Mouse (Mus musculus) MEL (cell line): ENCODE measurements around the gene Spag7. TPM values are rescaled to one million over a fixed set of nuclear protein-coding genes. Genes with fewer than 3 reads are reported as not detected.

Experiments used
- DNase-seq: peaks from one replicate; pipeline ENCODE4 v3.0.0; 2011; ENCODE audit warnings: low read depth, low spot score
- H3K27ac ChIP-seq: 2 replicates; pipeline ENCODE4 v1.5.1; 2012; ENCODE audit warnings: low read depth, mild to moderate bottlenecking, control low read depth, low read length, moderate library complexity; ENCODE audit not compliant: control insufficient read depth
- H3K27me3 ChIP-seq, 2 experiments: fragments of 150-350 bp in 1 of 2; sonication (generic) in 1 of 2; 2 replicates each; pipeline ENCODE4 v1.6.1; 2012; ENCODE audit warnings: low read length in 2 of 2, mild to moderate bottlenecking in 2 of 2, improper control_type of control experiment in 1 of 2, moderate library complexity in 1 of 2; ENCODE audit not compliant: insufficient read depth in 2 of 2, control insufficient read depth in 1 of 2
- H3K36me3 ChIP-seq, 2 experiments: 2 replicates each; pipeline ENCODE4 v1.6.1; 2012 to 2014; ENCODE audit warnings: low read length in 2 of 2, improper control_type of control experiment in 1 of 2, inconsistent platforms in 1 of 2, mild to moderate bottlenecking in 1 of 2; ENCODE audit not compliant: insufficient read depth in 2 of 2, control insufficient read depth in 1 of 2
- H3K4me1 ChIP-seq, 2 experiments: fragments of 150-350 bp in 1 of 2; sonication (generic) in 1 of 2; 2 replicates each; pipeline ENCODE4 v1.6.1; 2012; ENCODE audit warnings: low read length in 2 of 2, improper control_type of control experiment in 1 of 2, mild to moderate bottlenecking in 1 of 2; ENCODE audit not compliant: insufficient read depth in 2 of 2, control insufficient read depth in 1 of 2
- H3K4me3 ChIP-seq, 2 experiments: fragments of 150-350 bp in 1 of 2; sonication (generic) in 1 of 2; 2 replicates each; pipeline ENCODE4 v1.5.1; 2012; ENCODE audit warnings: low read depth in 2 of 2, low read length in 2 of 2, mild to moderate bottlenecking in 2 of 2, moderate library complexity in 2 of 2, control low read depth in 1 of 2, improper control_type of control experiment in 1 of 2; ENCODE audit not compliant: control insufficient read depth in 1 of 2, insufficient read depth in 1 of 2
- H3K79me2 ChIP-seq: 2 replicates; pipeline ENCODE4 v1.6.1; 2012; ENCODE audit warnings: mild to moderate bottlenecking, low read length, moderate library complexity; ENCODE audit not compliant: control insufficient read depth, poor library complexity, insufficient read depth
- H3K9ac ChIP-seq: 2 replicates; pipeline ENCODE4 v1.6.1; 2012; ENCODE audit warnings: low read depth, mild to moderate bottlenecking, control low read depth, low read length, moderate library complexity; ENCODE audit not compliant: control insufficient read depth, poor library complexity, severe bottlenecking
- H3K9me3 ChIP-seq: fragments of 150-350 bp; sonication (generic); replicated peaks from 2 replicates; pipeline ENCODE4 v1.6.1; 2012; ENCODE audit warnings: mild to moderate bottlenecking, low read length, improper control_type of control experiment, moderate library complexity; ENCODE audit not compliant: insufficient read depth
- BHLHE40 ChIP-seq: IDR thresholded peaks from 2 replicates; pipeline ENCODE4 v1.6.1; 2012; ENCODE audit warnings: low read depth, mild to moderate bottlenecking, inconsistent platforms, low read length, improper control_type of control experiment, borderline replicate concordance
- CHD1 ChIP-seq: IDR thresholded peaks from 2 replicates; pipeline ENCODE4 v1.6.1; 2012; ENCODE audit warnings: low read depth, mild to moderate bottlenecking, inconsistent platforms, low read length, improper control_type of control experiment
- CHD2 ChIP-seq: IDR thresholded peaks from 2 replicates; pipeline ENCODE4 v1.6.1; 2011; ENCODE audit warnings: low read length, improper control_type of control experiment
- CTCF ChIP-seq, 3 experiments: IDR thresholded peaks in 2 of 3; conservative IDR thresholded peaks in 1 of 3; 2 replicates each; pipeline ENCODE4 v1.5.1; 2011 to 2012; ENCODE audit warnings: low read length in 3 of 3, low read depth in 2 of 3, mild to moderate bottlenecking in 2 of 3, improper control_type of control experiment in 1 of 3, inconsistent platforms in 1 of 3, mixed read lengths in 1 of 3, moderate library complexity in 1 of 3; ENCODE audit not compliant: control insufficient read depth in 1 of 3, insufficient read depth in 1 of 3, poor library complexity in 1 of 3, severe bottlenecking in 1 of 3
- E2F4 ChIP-seq: IDR thresholded peaks from 2 replicates; pipeline ENCODE4 v1.6.1; 2011; ENCODE audit warnings: low read depth, low read length, improper control_type of control experiment, borderline replicate concordance
- ELF1 ChIP-seq: IDR thresholded peaks from 2 replicates; pipeline ENCODE4 v1.6.1; 2014; ENCODE audit warnings: low read depth, mild to moderate bottlenecking, inconsistent platforms, low read length, improper control_type of control experiment, moderate library complexity
- ETS1 ChIP-seq: IDR thresholded peaks from 2 replicates; pipeline ENCODE4 v1.6.1; 2012; ENCODE audit warnings: low read depth, mild to moderate bottlenecking, inconsistent platforms, low read length, improper control_type of control experiment, moderate library complexity
- GATA1 ChIP-seq: IDR thresholded peaks from 2 replicates; pipeline ENCODE4 v1.6.1; 2011; ENCODE audit warnings: low read depth, low read length, improper control_type of control experiment
- JUND ChIP-seq: IDR thresholded peaks from 2 replicates; pipeline ENCODE4 v1.6.1; 2011; ENCODE audit warnings: low read depth, mild to moderate bottlenecking, improper control_type of control experiment, low read length
- MAFK ChIP-seq: IDR thresholded peaks from 2 replicates; pipeline ENCODE4 v1.6.1; 2011; ENCODE audit warnings: low read depth, mild to moderate bottlenecking, low read length, improper control_type of control experiment, borderline replicate concordance
- MAZ ChIP-seq: IDR thresholded peaks from 2 replicates; pipeline ENCODE4 v1.6.1; 2012; ENCODE audit warnings: low read depth, mild to moderate bottlenecking, inconsistent platforms, low read length, improper control_type of control experiment
- MEF2A ChIP-seq: IDR thresholded peaks from 2 replicates; pipeline ENCODE4 v1.6.1; 2014; ENCODE audit warnings: low read depth, mild to moderate bottlenecking, inconsistent platforms, low read length, improper control_type of control experiment; ENCODE audit not compliant: poor library complexity, insufficient replicate concordance, severe bottlenecking; ENCODE audit errors: extremely low read depth
- MYB ChIP-seq: IDR thresholded peaks from 2 replicates; pipeline ENCODE4 v1.6.1; 2011; ENCODE audit warnings: mild to moderate bottlenecking, low read depth, low read length, improper control_type of control experiment
- MYC ChIP-seq: IDR thresholded peaks from 2 replicates; pipeline ENCODE4 v1.6.1; 2011; ENCODE audit warnings: low read depth, mild to moderate bottlenecking, low read length, improper control_type of control experiment, moderate library complexity
- NELFE ChIP-seq: IDR thresholded peaks from 2 replicates; pipeline ENCODE4 v1.6.1; 2011; ENCODE audit warnings: low read depth, low read length, improper control_type of control experiment
- POLR2A ChIP-seq, 2 experiments: IDR thresholded peaks; 2 replicates each; pipeline ENCODE4 v1.6.1; 2011 to 2012; ENCODE audit warnings: low read length in 2 of 2, mild to moderate bottlenecking in 2 of 2, control low read depth in 1 of 2, improper control_type of control experiment in 1 of 2, low read depth in 1 of 2, moderate library complexity in 1 of 2; ENCODE audit not compliant: control insufficient read depth in 1 of 2, insufficient read depth in 1 of 2, poor library complexity in 1 of 2
- POLR2AphosphoS2 ChIP-seq: IDR thresholded peaks from 2 replicates; pipeline ENCODE4 v1.6.1; 2011; ENCODE audit warnings: low read length, improper control_type of control experiment
- POLR2AphosphoS5 ChIP-seq: IDR thresholded peaks from 2 replicates; pipeline ENCODE4 v1.6.1; 2012; ENCODE audit warnings: low read depth, borderline replicate concordance, mild to moderate bottlenecking, inconsistent platforms, low read length, moderate library complexity, mixed read lengths
- RAD21 ChIP-seq: IDR thresholded peaks from 2 replicates; pipeline ENCODE4 v1.6.1; 2011; ENCODE audit warnings: mild to moderate bottlenecking, low read depth, low read length, improper control_type of control experiment
- RCOR1 ChIP-seq: IDR thresholded peaks from 2 replicates; pipeline ENCODE4 v1.6.1; 2012; ENCODE audit warnings: low read depth, mild to moderate bottlenecking, inconsistent platforms, low read length, improper control_type of control experiment
- SIN3A ChIP-seq: IDR thresholded peaks from 2 replicates; pipeline ENCODE4 v1.6.1; 2012; ENCODE audit warnings: low read length, improper control_type of control experiment, inconsistent platforms
- SMC3 ChIP-seq: IDR thresholded peaks from 2 replicates; pipeline ENCODE4 v1.6.1; 2011; ENCODE audit warnings: low read depth, low read length, improper control_type of control experiment
- TAL1 ChIP-seq: IDR thresholded peaks from 2 replicates; pipeline ENCODE4 v1.6.1; 2012; ENCODE audit warnings: mild to moderate bottlenecking, inconsistent platforms, low read length, moderate library complexity, mixed read lengths
- TBP ChIP-seq: IDR thresholded peaks from 2 replicates; pipeline ENCODE4 v1.8.0; 2011; ENCODE audit warnings: low read depth, low read length, improper control_type of control experiment
- TCF12 ChIP-seq: IDR thresholded peaks from 2 replicates; pipeline ENCODE4 v1.6.1; 2014; ENCODE audit warnings: low read depth, mild to moderate bottlenecking, inconsistent platforms, low read length, improper control_type of control experiment, moderate library complexity
- USF1 ChIP-seq: IDR thresholded peaks from 2 replicates; pipeline ENCODE4 v1.6.1; 2014; ENCODE audit warnings: low read depth, mild to moderate bottlenecking, inconsistent platforms, low read length, improper control_type of control experiment, moderate library complexity
- USF2 ChIP-seq, 2 experiments: IDR thresholded peaks; 2 replicates each; pipeline ENCODE4 v1.6.1; 2011 to 2012; ENCODE audit warnings: improper control_type of control experiment in 2 of 2, low read length in 2 of 2, borderline replicate concordance in 1 of 2, inconsistent platforms in 1 of 2, low read depth in 1 of 2, mild to moderate bottlenecking in 1 of 2; ENCODE audit not compliant: insufficient read depth in 1 of 2
- ZMIZ1 ChIP-seq: IDR thresholded peaks from 2 replicates; pipeline ENCODE4 v1.6.1; 2012; ENCODE audit warnings: low read depth, mild to moderate bottlenecking, inconsistent platforms, low read length, improper control_type of control experiment, moderate library complexity
- ZNF384 ChIP-seq: IDR thresholded peaks from 2 replicates; pipeline ENCODE4 v1.6.1; 2012; ENCODE audit warnings: low read depth, mild to moderate bottlenecking, inconsistent platforms, low read length, improper control_type of control experiment
- polyA plus RNA-seq, 2 experiments: library from polyadenylated mRNA; stranded (reverse) in 1 of 2; unstranded in 1 of 2; fragments of >175 nt in 1 of 2; fragments of >200 nt in 1 of 2; gene quantifications; 2 replicates each; pipeline versions ENCODE4 v1.2.1 to v1.2.4; 2012; ENCODE audit warnings: low replicate concordance in 2 of 2, low read depth in 1 of 2; ENCODE audit not compliant: insufficient read length in 2 of 2, insufficient read depth in 1 of 2, missing spikeins in 1 of 2
- total RNA-seq: library from RNA; depleted of rRNA; stranded (reverse); fragments of 300-350 nt; gene quantifications from 2 replicates; pipeline ENCODE4 v1.2.3, GENCODE M21; 2012

Spag7 gene
- total and polyA plus RNA-seq, 3 experiments, result 76.4 to 99.6 TPM; not detected in 1

GRCm38 (mm10) chr11:70688372-70688771, 19.2 kb upstream of the Spag7 start:
- Histone ChIP-seq H3K27ac (no peak overlapping the region), H3K36me3 (peaks cover 0 to 5% of the 10 kb centered on the region in 2 experiments; a peak in 2 of 4 replicates)

DNA sequence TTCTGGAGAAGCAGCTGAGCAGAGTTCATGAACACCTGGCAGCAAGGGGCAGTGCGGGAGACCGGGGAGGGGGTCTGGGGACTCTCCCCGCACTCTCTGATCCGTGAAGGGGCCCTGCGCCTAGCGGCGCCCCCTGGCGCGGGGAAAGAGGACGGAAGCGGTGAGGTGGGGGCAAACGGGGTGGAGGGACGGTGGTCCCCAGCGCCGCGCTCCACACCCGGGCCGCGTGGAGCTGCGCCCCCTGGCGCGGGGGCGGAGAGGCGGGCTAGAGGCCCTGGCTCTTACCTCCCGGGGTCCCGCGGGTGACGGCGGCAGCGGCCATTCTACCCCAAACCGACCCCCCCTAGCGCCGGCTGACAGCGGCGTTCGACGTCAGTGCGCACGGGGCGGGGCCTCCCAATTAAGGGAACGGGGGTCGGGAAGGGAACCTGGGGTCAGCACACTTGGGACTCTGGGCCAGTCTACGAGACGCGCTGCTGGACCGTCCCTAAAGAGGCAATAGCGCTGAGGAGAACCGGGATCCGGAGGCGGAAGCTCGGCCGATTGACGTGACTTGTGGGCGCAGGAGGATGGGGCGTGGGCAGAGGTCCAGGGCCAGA, 18.5 kb upstream of the Spag7 start, which contains the start of gene Camta2:
Camta2 (minus strand) TSS at position 505 of the 599 bp plus-strand sequence.
- peak within 1 kb of the TSS; percentile 63 to 79 for H3K4me3 ChIP-seq
- peaks cover 0 to 9% of the 10 kb centered on the region in 2 experiments; a peak in 2 of 4 replicates for H3K4me1 ChIP-seq
- H3K9ac ChIP-seq, result peak within 1 kb of the TSS; percentile 86
- peak within 1 kb of the TSS; percentile 48 for H3K27ac ChIP-seq
- no peaks in the 10 kb centered on the region for H3K9me3 ChIP-seq
- H3K27me3 ChIP-seq, result no peaks in the 10 kb centered on the region
- H3K36me3 ChIP-seq, result peaks cover 0 to 5% of the 10 kb centered on the region in 2 experiments; a peak in 2 of 4 replicates
- DNase-seq, result peak; percentile 88
- peaks cover 4% of the 10 kb centered on the region; the same call in 1 of the 2 replicates for H3K79me2 ChIP-seq
- TF ChIP-seq NELFE (peak; percentile 59), MYC (no peak), E2F4 (no peak), MAZ (peak; percentile 96), RAD21 (no peak), POLR2AphosphoS2 (0 out of 2 replicates have a peak, but pooled peaks have one; percentile 25), ZNF384 (no peak), GATA1 (no peak), TAL1 (no peak), MEF2A (no peak), ZMIZ1 (peak; percentile 20; the same call in 1 of the 2 replicates), USF1 (no peak), CTCF (IDR thresholded peaks at IDR 0.05 in 2 of 3, conservative IDR thresholded peaks at IDR 0.05 in 1 of 3; ENCODE audit: control insufficient read depth in 1 of 3, insufficient read depth in 1 of 3, low read depth in 2 of 3, low read length in 3 of 3, poor library complexity in 1 of 3, severe bottlenecking in 1 of 3) (peak; percentile 45 to 69 (median 64); a peak in 5 of 6 replicates), ETS1 (no peak), BHLHE40 (no peak), ELF1 (peak; percentile 43; the same call in 1 of the 2 replicates), CHD1 (no peak), TCF12 (0 out of 2 replicates have a peak, but pooled peaks have one; percentile 4), SMC3 (peak; percentile 48), USF2 (IDR thresholded peaks at IDR 0.05; ENCODE audit: borderline replicate concordance in 1 of 2, insufficient read depth in 1 of 2, low read depth in 1 of 2, low read length in 2 of 2) (no peak), MYB (no peak), JUND (no peak), POLR2A (IDR thresholded peaks at IDR 0.05; ENCODE audit: control insufficient read depth in 1 of 2, insufficient read depth in 1 of 2, low read depth in 1 of 2, low read length in 2 of 2, poor library complexity in 1 of 2) (peak; percentile 66 to 68; a peak in 3 of 4 replicates), SIN3A (peak; percentile 59; the same call in 1 of the 2 replicates), POLR2AphosphoS5 (no peak), RCOR1 (no peak)

More at GRCm38 (mm10) chr11:70688372-70688771, 19.2 kb upstream of the Spag7 start:
- no peaks in the 10 kb centered on the region for H3K27me3 ChIP-seq
- peaks cover 4% of the 10 kb centered on the region; the same call in 1 of the 2 replicates for H3K79me2 ChIP-seq
- H3K4me3 ChIP-seq, result peak overlapping the region; percentile 63 to 79
- H3K9ac ChIP-seq, result peak overlapping the region; percentile 86
- TF ChIP-seq TCF12 (no peak), MYB (no peak), SMC3 (no peak), ETS1 (no peak), RAD21 (no peak), TAL1 (no peak), ZMIZ1 (no peak), TBP (no peak), CHD2 (no peak), MAFK (no peak), BHLHE40 (no peak)
- H3K9me3 ChIP-seq, result no peaks in the 10 kb centered on the region
- peaks cover 0 to 9% of the 10 kb centered on the region in 2 experiments; a peak in 2 of 4 replicates for H3K4me1 ChIP-seq
- no peak for DNase-seq
